Mouse (Mus musculus): ENCODE data around the gene Msantd1. TPM values are rescaled to one million over a fixed set of nuclear protein-coding genes. Genes with fewer than 3 reads are reported as not detected.

Msantd1 gene
- total and polyA plus RNA-seq, 2 experiments from 2014 or later = 14.5 to 14.8 TPM

GRCm38 (mm10) chr5:34909634-34910503 is 2.1 kb downstream of the Msantd1 start:
- 97% methylated on average over 1 of the region's 1 CpGs for WGBS

GRCm38 (mm10) chr5:34910504-34910815 is 2.6 kb downstream of the Msantd1 start:
- no peak overlapping the region for H3K4me3 ChIP-seq (ENCODE audit: low read depth, low read length)
- WGBS = 79% methylated on average over 4 of the region's 4 CpGs
- H3K4me1 ChIP-seq (ENCODE audit: insufficient read depth) = no peaks in the 10 kb centered on the region
- no peak overlapping the region for H3K4me2 ChIP-seq (ENCODE audit: low read depth)
- no peaks in the 10 kb centered on the region for H3K9me3 ChIP-seq (ENCODE audit: low read length)
- DNase-seq (no peak), ATAC-seq (no peak)
- peaks cover 42% of the 10 kb centered on the region for H3K36me3 ChIP-seq (ENCODE audit: insufficient read depth)
- H3K27ac ChIP-seq (ENCODE audit: low read depth, low read length) = no peak overlapping the region
- H3K27me3 ChIP-seq (ENCODE audit: insufficient read depth, low read length) = no peaks in the 10 kb centered on the region
- no peak overlapping the region for H3K9ac ChIP-seq
- no peak for TF ChIP-seq CTCF (IDR thresholded peaks at IDR 0.05; ENCODE audit: low read depth)

More at GRCm38 (mm10) chr5:34909634-34910503, 2.1 kb downstream of the Msantd1 start:
- Histone ChIP-seq H3K4me1 (ENCODE audit: insufficient read depth) (no peaks in the 10 kb centered on the region), H3K4me2 (ENCODE audit: low read depth) (no peak overlapping the region), H3K36me3 (ENCODE audit: insufficient read depth) (peaks cover 48% of the 10 kb centered on the region), H3K4me3 (ENCODE audit: low read depth, low read length) (no peak overlapping the region), H3K27ac (ENCODE audit: low read depth, low read length) (no peak overlapping the region), H3K9ac (no peak overlapping the region), H3K9me3 (ENCODE audit: low read length) (no peaks in the 10 kb centered on the region), H3K27me3 (ENCODE audit: insufficient read depth, low read length) (no peaks in the 10 kb centered on the region)
- ATAC-seq (no peak), DNase-seq (no peak)
- TF ChIP-seq CTCF (IDR thresholded peaks at IDR 0.05; ENCODE audit: low read depth) = no peak

GRCm38 (mm10) chr5:34915801-34916200 is 8.0 kb downstream of the Msantd1 start:
- Histone ChIP-seq H3K4me1 (ENCODE audit: insufficient read depth) (peaks cover 8% of the 10 kb centered on the region; the same call in 1 of the 2 replicates), H3K27ac (ENCODE audit: low read depth, low read length) (no peak overlapping the region), H3K4me3 (ENCODE audit: low read depth, low read length) (no peak overlapping the region), H3K27me3 (ENCODE audit: insufficient read depth, low read length) (no peaks in the 10 kb centered on the region), H3K9me3 (ENCODE audit: low read length) (no peaks in the 10 kb centered on the region), H3K9ac (no peak overlapping the region), H3K36me3 (ENCODE audit: insufficient read depth) (no peaks in the 10 kb centered on the region; the same call in 1 of the 2 replicates), H3K4me2 (ENCODE audit: low read depth) (no peak overlapping the region)
- DNase-seq (peak; percentile 87), ATAC-seq (peak; percentile 86)
- 11% methylated on average over 1 of the region's 1 CpGs for WGBS
- TF ChIP-seq CTCF (IDR thresholded peaks at IDR 0.05; ENCODE audit: low read depth) = peak; percentile 98

- no peaks in the 10 kb centered on the region for H3K27me3 ChIP-seq (ENCODE audit: insufficient read depth, low read length)
- peaks cover 8% of the 10 kb centered on the region; the same call in 1 of the 2 replicates for H3K4me1 ChIP-seq (ENCODE audit: insufficient read depth)
- DNase-seq = peak; percentile 81
- H3K27ac ChIP-seq (ENCODE audit: low read depth, low read length) = peak overlapping the region; percentile 79
- peak; percentile 80 for ATAC-seq
- peak overlapping the region; percentile 41; the same call in 1 of the 2 replicates for H3K9ac ChIP-seq
- TF ChIP-seq CTCF (IDR thresholded peaks at IDR 0.05; ENCODE audit: low read depth) = no peak
- no peak overlapping the region; the same call in 1 of the 2 replicates for H3K4me2 ChIP-seq (ENCODE audit: low read depth)
- H3K36me3 ChIP-seq (ENCODE audit: insufficient read depth) = peaks cover 8% of the 10 kb centered on the region; the same call in 1 of the 2 replicates
- 28% methylated on average over 10 of the region's 10 CpGs for WGBS
- no peak overlapping the region for H3K4me3 ChIP-seq (ENCODE audit: low read depth, low read length)
- no peaks in the 10 kb centered on the region for H3K9me3 ChIP-seq (ENCODE audit: low read length)
These were observed 9.4 kb downstream of the Msantd1 start for GRCm38 (mm10) chr5:34917234-34917655.

GRCm38 (mm10) chr5:34918785-34919184 is 11.0 kb downstream of the Msantd1 start:
- TF ChIP-seq CTCF (IDR thresholded peaks at IDR 0.05; ENCODE audit: low read depth) = no peak
- WGBS = 93% methylated on average over 3 of the region's 3 CpGs

GRCm38 (mm10) chr5:34922531-34922930 is 14.7 kb downstream of the Msantd1 start:
- Histone ChIP-seq H3K27ac (ENCODE audit: low read depth, low read length) (no peak overlapping the region), H3K9ac (no peak overlapping the region), H3K9me3 (ENCODE audit: low read length) (no peaks in the 10 kb centered on the region), H3K4me1 (ENCODE audit: insufficient read depth) (peaks cover under 1% of the 10 kb centered on the region; the same call in 1 of the 2 replicates), H3K4me2 (ENCODE audit: low read depth) (no peak overlapping the region), H3K36me3 (ENCODE audit: insufficient read depth) (peaks cover 22% of the 10 kb centered on the region), H3K4me3 (ENCODE audit: low read depth, low read length) (no peak overlapping the region), H3K27me3 (ENCODE audit: insufficient read depth, low read length) (no peaks in the 10 kb centered on the region)
- TF ChIP-seq CTCF (IDR thresholded peaks at IDR 0.05; ENCODE audit: low read depth) = no peak
- ATAC-seq = no peak
- no peak for DNase-seq
- 69% methylated on average over 6 of the region's 6 CpGs for whole genome bisulfite sequencing

More at GRCm38 (mm10) chr5:34918785-34919184, 11.0 kb downstream of the Msantd1 start:
- Histone ChIP-seq H3K4me2 (ENCODE audit: low read depth) (no peak overlapping the region), H3K27ac (ENCODE audit: low read depth, low read length) (no peak overlapping the region), H3K9ac (no peak overlapping the region), H3K4me3 (ENCODE audit: low read depth, low read length) (no peak overlapping the region), H3K9me3 (ENCODE audit: low read length) (no peaks in the 10 kb centered on the region), H3K36me3 (ENCODE audit: insufficient read depth) (peaks cover 18% of the 10 kb centered on the region), H3K27me3 (ENCODE audit: insufficient read depth, low read length) (no peaks in the 10 kb centered on the region), H3K4me1 (ENCODE audit: insufficient read depth) (peaks cover 8% of the 10 kb centered on the region; the same call in 1 of the 2 replicates)
- no peak for ATAC-seq
- DNase-seq = no peak

GRCm38 (mm10) chr5:34923920-34924319 is 16.1 kb downstream of the Msantd1 start:
- Histone ChIP-seq H3K4me3 (ENCODE audit: low read depth, low read length) (no peak overlapping the region), H3K9ac (no peak overlapping the region), H3K4me2 (ENCODE audit: low read depth) (no peak overlapping the region), H3K9me3 (ENCODE audit: low read length) (no peaks in the 10 kb centered on the region), H3K4me1 (ENCODE audit: insufficient read depth) (no peaks in the 10 kb centered on the region), H3K27ac (ENCODE audit: low read depth, low read length) (no peak overlapping the region), H3K36me3 (ENCODE audit: insufficient read depth) (peaks cover 22% of the 10 kb centered on the region), H3K27me3 (ENCODE audit: insufficient read depth, low read length) (no peaks in the 10 kb centered on the region)
- no peak for DNase-seq
- 94% methylated on average over 4 of the region's 4 CpGs for WGBS
- no peak for TF ChIP-seq CTCF (IDR thresholded peaks at IDR 0.05; ENCODE audit: low read depth)
- ATAC-seq = no peak
